8 mouse cellular contexts compared by ENCODE assay signal in the genomic region with DNA sequence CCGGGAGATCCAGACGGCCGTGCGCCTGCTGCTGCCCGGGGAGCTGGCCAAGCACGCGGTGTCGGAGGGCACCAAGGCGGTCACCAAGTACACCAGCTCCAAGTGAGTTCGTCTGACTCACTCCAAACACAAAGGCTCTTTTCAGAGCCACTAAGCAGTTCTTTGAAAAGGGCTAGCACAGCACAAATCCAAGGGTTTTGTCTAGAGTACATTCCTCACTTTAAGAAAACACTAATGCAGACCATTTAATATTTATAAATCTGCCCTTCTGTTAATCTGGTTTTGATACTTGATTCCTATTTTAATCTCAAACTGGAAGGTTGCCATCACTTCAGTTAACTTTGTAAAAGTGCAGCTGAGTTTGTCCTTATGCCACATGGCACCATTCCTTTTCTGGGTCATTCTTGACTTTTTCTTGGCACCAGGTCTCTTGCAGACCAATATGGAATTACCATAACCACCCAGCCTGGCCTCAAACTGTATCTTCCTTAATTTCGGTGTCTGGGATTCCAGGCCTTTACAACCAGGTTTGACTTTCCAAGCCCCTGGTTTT. TPM values are rescaled to one million over a fixed set of nuclear protein-coding genes. Genes with fewer than 3 reads are reported as not detected.
DNase-seq lines count a peak whose midpoint lies in the region; ATAC-seq and TF ChIP-seq lines count a peak whose summit lies in the region.

No protein-coding gene starts in this region.

- TF ChIP-seq CTCF in gastrocnemius, adult 2 months (IDR thresholded peaks at IDR 0.05): no peak
- TF ChIP-seq CTCF in C2C12 (IDR thresholded peaks at IDR 0.05; ENCODE audit: control insufficient read depth, insufficient read depth, insufficient read length): no peak

- H3K4me2 ChIP-seq in embryonic facial prominence, embryonic 14.5 days (ENCODE audit: low read depth, low read length): peak overlapping the region; percentile 52
- H3K4me2 ChIP-seq in limb, embryonic 13.5 days (replicated peaks): peak overlapping the region; percentile 66
- H3K4me2 ChIP-seq in stomach, embryonic 14.5 days (replicated peaks; ENCODE audit: low read depth, low read length): peak overlapping the region; percentile 36

- intact Hi-C loops in gastrocnemius, adult 2 months (cut with DNase I): no loop called here

- WGBS in embryonic facial prominence, embryonic 14.5 days: 5% methylated on average over 4 of the region's 11 CpGs
- 2% methylated on average over 11 of the region's 11 CpGs for WGBS in limb, embryonic 13.5 days
- WGBS in stomach, embryonic 14.5 days: 2% methylated on average over 11 of the region's 11 CpGs

- H3K79me2 ChIP-seq in C2C12 (ENCODE audit: control insufficient read depth, insufficient read depth): no peaks in the 10 kb centered on the region

- H3ac ChIP-seq in C2C12 (ENCODE audit: control insufficient read depth, insufficient read length, low read depth): peak overlapping the region; percentile 4

- H3K4me1 ChIP-seq in embryonic facial prominence, embryonic 14.5 days (ENCODE audit: control insufficient read depth, insufficient read depth, low read length): peaks cover 19% of the 10 kb centered on the region
- peaks cover 30% of the 10 kb centered on the region for H3K4me1 ChIP-seq in limb, embryonic 13.5 days
- peaks cover 13% of the 10 kb centered on the region; the same call in 1 of the 2 replicates for H3K4me1 ChIP-seq in stomach, embryonic 14.5 days (ENCODE audit: control insufficient read depth, insufficient read depth, low read length)

- no peaks in the 10 kb centered on the region for H3K79me3 ChIP-seq in C2C12 (ENCODE audit: low read depth)

- no peaks in the 10 kb centered on the region for H3K9me3 ChIP-seq in embryonic facial prominence, embryonic 14.5 days (ENCODE audit: control insufficient read depth, low read length)
- H3K9me3 ChIP-seq in limb, embryonic 13.5 days: no peaks in the 10 kb centered on the region
- H3K9me3 ChIP-seq in stomach, embryonic 14.5 days (ENCODE audit: control insufficient read depth, low read depth, low read length): no peaks in the 10 kb centered on the region

- no peak; the same call in 1 of the 2 replicates for ATAC-seq in embryonic facial prominence, embryonic 14.5 days (ENCODE audit: low read depth)
- no peak; the same call in 1 of the 2 replicates for ATAC-seq in limb, embryonic 13.5 days (ENCODE audit: low FRiP score, low read depth)
- peak; percentile 11; the same call in 1 of the 2 replicates for ATAC-seq in stomach, embryonic 14.5 days (ENCODE audit: insufficient number of reproducible peaks, insufficient read depth, low FRiP score, low read depth)

- no peaks in the 10 kb centered on the region for H3K27me3 ChIP-seq in C2C12 (ENCODE audit: control insufficient read depth, insufficient read depth, insufficient read length)
- no peaks in the 10 kb centered on the region for H3K27me3 ChIP-seq in embryonic facial prominence, embryonic 14.5 days (replicated peaks; ENCODE audit: control insufficient read depth, insufficient read depth, low read length)
- no peaks in the 10 kb centered on the region for H3K27me3 ChIP-seq in limb, embryonic 13.5 days
- no peaks in the 10 kb centered on the region for H3K27me3 ChIP-seq in stomach, embryonic 14.5 days (ENCODE audit: control insufficient read depth, insufficient read depth, low read length)

- H3K9ac ChIP-seq in embryonic facial prominence, embryonic 14.5 days (ENCODE audit: low read depth, low read length): peak overlapping the region; percentile 62
- peak overlapping the region; percentile 62 for H3K9ac ChIP-seq in limb, embryonic 13.5 days
- peak overlapping the region; percentile 30; the same call in 1 of the 2 replicates for H3K9ac ChIP-seq in stomach, embryonic 14.5 days (replicated peaks; ENCODE audit: low read depth, low read length)

- DNase-seq in gastrocnemius, adult 2 months: no peak
- DNase-seq in gastrocnemius, postnatal 25 days: no peak
- DNase-seq in embryonic facial prominence, embryonic 14.5 days (ENCODE audit: low spot score): peak; percentile 64
- no peak for DNase-seq in cerebellum, adult 18-20 months
- no peak for DNase-seq in layer of hippocampus, postnatal 36 days

- no peaks in the 10 kb centered on the region for H3K36me3 ChIP-seq in C2C12 (ENCODE audit: control insufficient read depth, insufficient read depth)
- H3K36me3 ChIP-seq in embryonic facial prominence, embryonic 14.5 days (ENCODE audit: control insufficient read depth, insufficient read depth, low read length): no peaks in the 10 kb centered on the region
- no peaks in the 10 kb centered on the region for H3K36me3 ChIP-seq in limb, embryonic 13.5 days
- no peaks in the 10 kb centered on the region for H3K36me3 ChIP-seq in stomach, embryonic 14.5 days (ENCODE audit: control insufficient read depth, insufficient read depth, low read length)

- peak overlapping the region; percentile 74 for H3K4me3 ChIP-seq in gastrocnemius, adult 2 months
- no peak overlapping the region for H3K4me3 ChIP-seq in C2C12 (ENCODE audit: insufficient read depth, poor library complexity, severe bottlenecking)
- peak overlapping the region; percentile 42 for H3K4me3 ChIP-seq in embryonic facial prominence, embryonic 14.5 days (ENCODE audit: low read depth, low read length)
- H3K4me3 ChIP-seq in limb, embryonic 13.5 days: peak overlapping the region; percentile 45
- peak overlapping the region; percentile 25 for H3K4me3 ChIP-seq in stomach, embryonic 14.5 days (ENCODE audit: low read depth, low read length)

- H3K27ac ChIP-seq in gastrocnemius, adult 2 months: no peak overlapping the region
- peak overlapping the region; percentile 86 for H3K27ac ChIP-seq in embryonic facial prominence, embryonic 14.5 days (replicated peaks; ENCODE audit: low read depth, low read length)
- peak overlapping the region; percentile 88 for H3K27ac ChIP-seq in limb, embryonic 13.5 days
- peak overlapping the region; percentile 89 for H3K27ac ChIP-seq in stomach, embryonic 14.5 days (ENCODE audit: low read length)

TF ChIP-seq in C2C12, 6 proteins besides CTCF, POLR2A, EP300 and RAD21:
- TF ChIP-seq MYOD1 (IDR thresholded peaks at IDR 0.05; ENCODE audit: control insufficient read depth, insufficient read length, low read depth) (no peak), USF1 (IDR thresholded peaks at IDR 0.05; ENCODE audit: low read depth) (no peak)

RNA-seq across cellular contexts. Expression of a gene that starts 0.6 kb away (rescaled TPM):
- total RNA-seq in gastrocnemius, adult 2 months (2021): 1 to 10 TPM in 1 of 2 experiments, not detected in 1; 1.2 TPM
- 1 to 10 TPM; 1.1 to 5.1 TPM for total RNA-seq in gastrocnemius, postnatal 25 days (2021)
- polyA plus RNA-seq in C2C12 (2012; fragmentation: generic; extraction: Trizol): 3.4 TPM
- 2.2 and 2.9 TPM in 2 replicates for polyA plus RNA-seq in embryonic facial prominence, embryonic 14.5 days (2014; fragmentation: Nextera tagmentation; extraction: Ambion mirVana)
- 6.1 and 7.8 TPM in 2 replicates for polyA plus RNA-seq in limb, embryonic 13.5 days (2015; fragmentation: Nextera tagmentation; extraction: Ambion mirVana)
- polyA plus RNA-seq in stomach, embryonic 14.5 days (2014; fragmentation: Nextera tagmentation; extraction: Ambion mirVana): 3.1 TPM in 2 replicates
- 1 to 10 TPM; 4.3 to 6.2 TPM for total RNA-seq in layer of hippocampus, postnatal 36 days (2021)

RNA-seq across cellular contexts. Expression of a gene that starts 5.0 kb away (rescaled TPM):
- total RNA-seq in gastrocnemius, adult 2 months (2021): 1 to 10 TPM; 1.2 to 2.1 TPM
- 10 to 100 TPM; 10.1 to 40.0 TPM for total RNA-seq in gastrocnemius, postnatal 25 days (2021)
- polyA plus RNA-seq in C2C12 (2012; fragmentation: generic; extraction: Trizol): 15.6 TPM
- polyA plus RNA-seq in embryonic facial prominence, embryonic 14.5 days (2014; fragmentation: Nextera tagmentation; extraction: Ambion mirVana): 9.5 and 9.6 TPM in 2 replicates
- 22.6 and 23.4 TPM in 2 replicates for polyA plus RNA-seq in limb, embryonic 13.5 days (2015; fragmentation: Nextera tagmentation; extraction: Ambion mirVana)
- polyA plus RNA-seq in stomach, embryonic 14.5 days (2014; fragmentation: Nextera tagmentation; extraction: Ambion mirVana): 9.0 and 13.1 TPM in 2 replicates
- total RNA-seq in layer of hippocampus, postnatal 36 days (2021): 10 to 100 TPM; 57.9 to 69.3 TPM

RNA-seq across cellular contexts. Expression of a gene that starts 6.2 kb away (rescaled TPM):
- total RNA-seq in gastrocnemius, adult 2 months (2021): 1 to 10 TPM in 1 of 2 experiments, not detected in 1; 2.2 TPM
- total RNA-seq in gastrocnemius, postnatal 25 days (2021): 10 to 100 TPM in 1 of 2 experiments, 1 to 10 TPM in 1; 4.4 to 21.0 TPM
- polyA plus RNA-seq in C2C12 (2012; fragmentation: generic; extraction: Trizol): 15.6 TPM
- 10.8 and 14.8 TPM in 2 replicates for polyA plus RNA-seq in embryonic facial prominence, embryonic 14.5 days (2014; fragmentation: Nextera tagmentation; extraction: Ambion mirVana)
- 34.6 and 46.9 TPM in 2 replicates for polyA plus RNA-seq in limb, embryonic 13.5 days (2015; fragmentation: Nextera tagmentation; extraction: Ambion mirVana)
- polyA plus RNA-seq in stomach, embryonic 14.5 days (2014; fragmentation: Nextera tagmentation; extraction: Ambion mirVana): 8.8 and 36.0 TPM in 2 replicates
- 10 to 100 TPM; 37.8 to 44.6 TPM for total RNA-seq in layer of hippocampus, postnatal 36 days (2021)

RNA-seq across cellular contexts. Expression of a gene that starts 6.5 kb away (rescaled TPM):
- 1 to 10 TPM; 3.9 to 6.5 TPM for total RNA-seq in gastrocnemius, adult 2 months (2021)
- total RNA-seq in gastrocnemius, postnatal 25 days (2021): 10 to 100 TPM; 15.1 to 26.3 TPM
- 9.1 TPM for polyA plus RNA-seq in C2C12 (2012; fragmentation: generic; extraction: Trizol)
- polyA plus RNA-seq in embryonic facial prominence, embryonic 14.5 days (2014; fragmentation: Nextera tagmentation; extraction: Ambion mirVana): 1.4 and 1.8 TPM in 2 replicates
- 3.3 and 3.4 TPM in 2 replicates for polyA plus RNA-seq in limb, embryonic 13.5 days (2015; fragmentation: Nextera tagmentation; extraction: Ambion mirVana)
- 3.7 and 4.3 TPM in 2 replicates for polyA plus RNA-seq in stomach, embryonic 14.5 days (2014; fragmentation: Nextera tagmentation; extraction: Ambion mirVana)
- total RNA-seq in layer of hippocampus, postnatal 36 days (2021): 10 to 100 TPM; 20.4 to 37.0 TPM

RNA-seq across cellular contexts. Expression of a gene that starts 12.4 kb away (rescaled TPM):
- total RNA-seq in gastrocnemius, adult 2 months (2021): 1 to 10 TPM in 1 of 2 experiments, under 1 TPM in 1; 0.42 to 1.1 TPM
- total RNA-seq in gastrocnemius, postnatal 25 days (2021): 1 to 10 TPM; 1.2 to 4.0 TPM
- polyA plus RNA-seq in C2C12 (2012; fragmentation: generic; extraction: Trizol): 2.9 TPM
- 1.2 TPM in 2 replicates for polyA plus RNA-seq in embryonic facial prominence, embryonic 14.5 days (2014; fragmentation: Nextera tagmentation; extraction: Ambion mirVana)
- polyA plus RNA-seq in limb, embryonic 13.5 days (2015; fragmentation: Nextera tagmentation; extraction: Ambion mirVana): 1.2 and 1.3 TPM in 2 replicates
- 4.1 and 4.5 TPM in 2 replicates for polyA plus RNA-seq in stomach, embryonic 14.5 days (2014; fragmentation: Nextera tagmentation; extraction: Ambion mirVana)
- 10 to 100 TPM; 15.7 to 17.9 TPM for total RNA-seq in layer of hippocampus, postnatal 36 days (2021)
